Mouse (Mus musculus) adrenal gland, adult (tissue): ENCODE results near the gene Rxfp2.

Source experiments
- DNase-seq, 2 experiments: peaks; one replicate each; pipeline ENCODE4 v3.0.0; 2022 to 2023; ENCODE audit warnings: low spot score in 1 of 2; ENCODE audit not compliant: inconsistent age in 2 of 2

Rxfp2 gene

GRCm38 (mm10) chr5:150114007-150114406, 95.5 kb downstream of the Rxfp2 start:
- DNase-seq, result peak in 1 of 2 experiments; percentile 23

GRCm38 (mm10) chr5:150114778-150115177, 96.3 kb downstream of the Rxfp2 start:
- DNase-seq, result peak in 1 of 2 experiments; percentile 38

GRCm38 (mm10) chr5:150115271-150116092, 97.0 kb downstream of the Rxfp2 start:
- peak in 1 of 2 experiments; percentile 33 for DNase-seq

GRCm38 (mm10) chr5:150116216-150116905, 97.9 kb downstream of the Rxfp2 start:
- no peak for DNase-seq

- DNase-seq, result peak in 1 of 2 experiments; percentile 40
Observed at GRCm38 (mm10) chr5:150116906-150117216, 98.4 kb downstream of the Rxfp2 start.

- DNase-seq, result no peak
Observed at GRCm38 (mm10) chr5:150118124-150118454, 99.6 kb downstream of the Rxfp2 start.

- DNase-seq, result peak; percentile 92 to 97
Observed at GRCm38 (mm10) chr5:150118455-150119241, 100.2 kb downstream of the Rxfp2 start, which contains the start of gene Fry. TSS of gene Fry (plus strand) at chr5:150118645.

GRCm38 (mm10) chr5:150120676-150121075, 102.2 kb downstream of the Rxfp2 start:
- DNase-seq, result no peak

GRCm38 (mm10) chr5:150122095-150122494, 103.6 kb downstream of the Rxfp2 start:
- no peak for DNase-seq

GRCm38 (mm10) chr5:150122571-150122970, 104.1 kb downstream of the Rxfp2 start:
- DNase-seq, result peak in 1 of 2 experiments; percentile 43

GRCm38 (mm10) chr5:150125920-150126319, 107.4 kb downstream of the Rxfp2 start:
- DNase-seq, result no peak

GRCm38 (mm10) chr5:150128432-150128831, 110.0 kb downstream of the Rxfp2 start:
- DNase-seq, result no peak

- DNase-seq, result no peak
Observed at GRCm38 (mm10) chr5:150130144-150130543, 111.7 kb downstream of the Rxfp2 start.

GRCm38 (mm10) chr5:150131166-150131565, 112.7 kb downstream of the Rxfp2 start:
- no peak for DNase-seq
